Mouse (Mus musculus): Measurements from ENCODE around the gene Hoxc10.

- TF ChIP-seq CTCF (IDR thresholded peaks at IDR 0.05; ENCODE audit: low read depth) (no peak), EP300 (IDR thresholded peaks at IDR 0.05; ENCODE audit: low read depth) (no peak)
These were observed 10.2 kb downstream of the Hoxc10 start for GRCm38 (mm10) chr15:102976631-102977422.

All from liver, postnatal 0 days (tissue).